In genomic region chr10:127049395-127050118, GRCm38 (mm10) we compare ENCODE assay signal across 8 mouse cellular contexts. TPM values are rescaled to one million over a fixed set of nuclear protein-coding genes. Genes with fewer than 3 reads are reported as not detected.
DNase-seq lines count a peak whose midpoint lies in the region; ATAC-seq and TF ChIP-seq lines count a peak whose summit lies in the region.

No protein-coding gene starts in this region.

- H3K9ac ChIP-seq in heart, embryonic 14.5 days (ENCODE audit: low read length), result no peak overlapping the region
- no peak overlapping the region for H3K9ac ChIP-seq in intestine, embryonic 14.5 days (ENCODE audit: low read length)

- H3K4me1 ChIP-seq in heart, embryonic 14.5 days (ENCODE audit: control insufficient read depth in 2 of 2, insufficient read depth in 2 of 2, low read length in 2 of 2), result peaks cover 6 to 8% of the 10 kb centered on the region in 2 experiments; a peak in 3 of 4 replicates
- peaks cover 7% of the 10 kb centered on the region for H3K4me1 ChIP-seq in bone marrow macrophage, adult 2 months (ENCODE audit: control insufficient read depth, insufficient read depth, low read length)
- H3K4me1 ChIP-seq in intestine, embryonic 14.5 days (replicated peaks; ENCODE audit: control insufficient read depth, insufficient read depth, low read length), result no peaks in the 10 kb centered on the region

- ATAC-seq in heart, embryonic 14.5 days (ENCODE audit: insufficient number of reproducible peaks, insufficient read depth, low FRiP score, low read depth), result no peak
- ATAC-seq in intestine, embryonic 14.5 days (replicated peaks; ENCODE audit: low FRiP score, low TSS enrichment, low read depth), result peak; percentile 34; the same call in 1 of the 2 replicates
- ATAC-seq in megakaryocyte-erythroid progenitor cell, adult 5-6 weeks (replicated peaks; ENCODE audit: low FRiP score, low TSS enrichment, poor library complexity, severe bottlenecking), result peak; percentile 20; the same call in 1 of the 2 replicates

- TF ChIP-seq CTCF in bone marrow macrophage, adult 2 months (IDR thresholded peaks at IDR 0.05; ENCODE audit: low read depth, low read length), result 0 out of 2 replicates have a peak, but pooled peaks have one; percentile 20

- 2% methylated on average over 29 of the region's 29 CpGs for WGBS in heart, embryonic 14.5 days
- WGBS in intestine, embryonic 14.5 days, result 4% methylated on average over 29 of the region's 29 CpGs

- no peak for DNase-seq in heart, adult 9 months (ENCODE audit: low spot score in 2 of 2)
- no peak for DNase-seq in intestine, embryonic 14.5 days (ENCODE audit: low spot score)
- DNase-seq in frontal cortex, adult 2 months (ENCODE audit: extremely low spot score in 1 of 2, low spot score in 1 of 2), result no peak
- no peak for DNase-seq in left cerebral cortex, adult 18-20 months (ENCODE audit: low spot score in 2 of 2)
- DNase-seq in adipocyte (ENCODE audit: low spot score), result no peak

- peak overlapping the region in 1 of 2 experiments; percentile 12; a peak in 2 of 4 replicates for H3K4me3 ChIP-seq in heart, embryonic 14.5 days (ENCODE audit: control insufficient read depth in 1 of 2, insufficient read depth in 1 of 2, low read depth in 1 of 2, low read length in 2 of 2)
- H3K4me3 ChIP-seq in bone marrow macrophage, adult 2 months (ENCODE audit: insufficient read depth, low read length), result peak overlapping the region; percentile 23
- H3K4me3 ChIP-seq in intestine, embryonic 14.5 days (ENCODE audit: low read depth, low read length), result peak overlapping the region; percentile 16

- no peak overlapping the region for H3K27ac ChIP-seq in heart, embryonic 14.5 days (replicated peaks in 1 of 2; ENCODE audit: control insufficient read depth in 1 of 2, insufficient read depth in 1 of 2, low read depth in 2 of 2, low read length in 2 of 2)
- no peak overlapping the region for H3K27ac ChIP-seq in bone marrow macrophage, adult 2 months (ENCODE audit: insufficient read depth, low read depth, low read length)
- no peak overlapping the region for H3K27ac ChIP-seq in intestine, embryonic 14.5 days (ENCODE audit: low read depth)

- no peak for TF ChIP-seq POLR2A in bone marrow macrophage, adult 2 months (IDR thresholded peaks at IDR 0.05; ENCODE audit: borderline replicate concordance, low read depth, low read length)

- peaks cover 10% of the 10 kb centered on the region for H3K36me3 ChIP-seq in heart, embryonic 14.5 days (ENCODE audit: control insufficient read depth, insufficient read depth, low read length)
- peaks cover 14% of the 10 kb centered on the region; the same call in 1 of the 2 replicates for H3K36me3 ChIP-seq in intestine, embryonic 14.5 days (ENCODE audit: control insufficient read depth, insufficient read depth, low read length)

- peaks cover 66% of the 10 kb centered on the region for H3K27me3 ChIP-seq in heart, embryonic 14.5 days (ENCODE audit: control insufficient read depth, insufficient read depth, low read length)
- peaks cover 51% of the 10 kb centered on the region for H3K27me3 ChIP-seq in intestine, embryonic 14.5 days (replicated peaks; ENCODE audit: control insufficient read depth, insufficient read depth, low read length)

- peak overlapping the region; percentile 47 for H3K4me2 ChIP-seq in heart, embryonic 14.5 days (ENCODE audit: low read length)
- H3K4me2 ChIP-seq in intestine, embryonic 14.5 days (ENCODE audit: low read length), result peak overlapping the region; percentile 31

- no peaks in the 10 kb centered on the region for H3K9me3 ChIP-seq in heart, embryonic 14.5 days (ENCODE audit: control insufficient read depth, low read length)
- H3K9me3 ChIP-seq in intestine, embryonic 14.5 days (ENCODE audit: control insufficient read depth, low read length), result no peaks in the 10 kb centered on the region

RNA-seq across cellular contexts. Expression of gene Cyp27b1, which starts 1.5 kb away (rescaled TPM):
- polyA plus RNA-seq in heart, embryonic 14.5 days (2014; fragmentation: Nextera tagmentation; extraction: Ambion mirVana), result not detected in 2 replicates
- not detected in 2 replicates for polyA plus RNA-seq in bone marrow macrophage, adult 2 months (2012; ENCODE audit: insufficient read depth, insufficient read length, missing spikeins)
- polyA plus RNA-seq in intestine, embryonic 14.5 days (2014; fragmentation: Nextera tagmentation; extraction: Ambion mirVana), result 0.07 and 0.15 TPM in 2 replicates
- total RNA-seq in megakaryocyte-erythroid progenitor cell, adult 5-6 weeks (2014; fragmentation: Nextera tagmentation), result not detected in 2 replicates
- not detected in 2 replicates for total RNA-seq in megakaryocyte-erythroid progenitor cell, adult 5-6 weeks (2017)
- 0.70 and 1.0 TPM in 2 replicates for polyA plus RNA-seq in frontal cortex, adult 2 months (2012; rRNA removed)
- total RNA-seq in left cerebral cortex, adult 18-20 months (2021), result under 1 TPM; 0.30 to 0.45 TPM

RNA-seq across cellular contexts. Expression of gene Eef1akmt3, which starts 8.2 kb away (rescaled TPM):
- polyA plus RNA-seq in heart, embryonic 14.5 days (2014; fragmentation: Nextera tagmentation; extraction: Ambion mirVana), result 0.16 and 0.30 TPM in 2 replicates
- 0.34 TPM in 1 of 2 replicates, not detected in the other for polyA plus RNA-seq in bone marrow macrophage, adult 2 months (2012; ENCODE audit: insufficient read depth, insufficient read length, missing spikeins)
- polyA plus RNA-seq in intestine, embryonic 14.5 days (2014; fragmentation: Nextera tagmentation; extraction: Ambion mirVana), result 0.31 and 0.50 TPM in 2 replicates
- total RNA-seq in megakaryocyte-erythroid progenitor cell, adult 5-6 weeks (2014; fragmentation: Nextera tagmentation), result not detected in 2 replicates
- 0.38 TPM in 1 of 2 replicates, not detected in the other for total RNA-seq in megakaryocyte-erythroid progenitor cell, adult 5-6 weeks (2017)
- polyA plus RNA-seq in frontal cortex, adult 2 months (2012; rRNA removed), result 0.18 and 0.27 TPM in 2 replicates
- under 1 TPM; 0.16 to 0.19 TPM for total RNA-seq in left cerebral cortex, adult 18-20 months (2021)

RNA-seq across cellular contexts. Expression of gene Mettl1, which starts 8.3 kb away (rescaled TPM):
- polyA plus RNA-seq in heart, embryonic 14.5 days (2014; fragmentation: Nextera tagmentation; extraction: Ambion mirVana), result 36.3 and 37.1 TPM in 2 replicates
- 3.1 and 4.3 TPM in 2 replicates for polyA plus RNA-seq in bone marrow macrophage, adult 2 months (2012; ENCODE audit: insufficient read depth, insufficient read length, missing spikeins)
- 60.8 and 65.2 TPM in 2 replicates for polyA plus RNA-seq in intestine, embryonic 14.5 days (2014; fragmentation: Nextera tagmentation; extraction: Ambion mirVana)
- 54.1 and 55.2 TPM in 2 replicates for total RNA-seq in megakaryocyte-erythroid progenitor cell, adult 5-6 weeks (2014; fragmentation: Nextera tagmentation)
- 24.6 and 25.3 TPM in 2 replicates for total RNA-seq in megakaryocyte-erythroid progenitor cell, adult 5-6 weeks (2017)
- 13.9 and 14.0 TPM in 2 replicates for polyA plus RNA-seq in frontal cortex, adult 2 months (2012; rRNA removed)
- 1 to 10 TPM; 9.4 to 10.0 TPM for total RNA-seq in left cerebral cortex, adult 18-20 months (2021)

RNA-seq across cellular contexts. Expression of gene March9, which starts 10.4 kb away (rescaled TPM):
- 0.16 and 0.39 TPM in 2 replicates for polyA plus RNA-seq in heart, embryonic 14.5 days (2014; fragmentation: Nextera tagmentation; extraction: Ambion mirVana)
- polyA plus RNA-seq in bone marrow macrophage, adult 2 months (2012; ENCODE audit: insufficient read depth, insufficient read length, missing spikeins), result 1.2 and 1.7 TPM in 2 replicates
- polyA plus RNA-seq in intestine, embryonic 14.5 days (2014; fragmentation: Nextera tagmentation; extraction: Ambion mirVana), result 1.4 and 1.9 TPM in 2 replicates
- not detected in 2 replicates for total RNA-seq in megakaryocyte-erythroid progenitor cell, adult 5-6 weeks (2014; fragmentation: Nextera tagmentation)
- total RNA-seq in megakaryocyte-erythroid progenitor cell, adult 5-6 weeks (2017), result not detected in 2 replicates
- 13.2 and 14.4 TPM in 2 replicates for polyA plus RNA-seq in frontal cortex, adult 2 months (2012; rRNA removed)
- total RNA-seq in left cerebral cortex, adult 18-20 months (2021), result 10 to 100 TPM; 20.0 to 23.1 TPM

RNA-seq across cellular contexts. Expression of gene Cdk4, which starts 13.8 kb away (rescaled TPM):
- 929 and 946 TPM in 2 replicates for polyA plus RNA-seq in heart, embryonic 14.5 days (2014; fragmentation: Nextera tagmentation; extraction: Ambion mirVana)
- 161 and 187 TPM in 2 replicates for polyA plus RNA-seq in bone marrow macrophage, adult 2 months (2012; ENCODE audit: insufficient read depth, insufficient read length, missing spikeins)
- 1,915 and 2,068 TPM in 2 replicates for polyA plus RNA-seq in intestine, embryonic 14.5 days (2014; fragmentation: Nextera tagmentation; extraction: Ambion mirVana)
- 656 and 761 TPM in 2 replicates for total RNA-seq in megakaryocyte-erythroid progenitor cell, adult 5-6 weeks (2014; fragmentation: Nextera tagmentation)
- 479 and 664 TPM in 2 replicates for total RNA-seq in megakaryocyte-erythroid progenitor cell, adult 5-6 weeks (2017)
- 154 and 167 TPM in 2 replicates for polyA plus RNA-seq in frontal cortex, adult 2 months (2012; rRNA removed)
- 10 to 100 TPM; 67.9 to 71.8 TPM for total RNA-seq in left cerebral cortex, adult 18-20 months (2021)
